Mouse (Mus musculus) liver, embryonic 14.5 days (tissue): ENCODE results near the gene Ppa1. TPM values are rescaled to one million over a fixed set of nuclear protein-coding genes. Genes with fewer than 3 reads are reported as not detected.

ENCODE experiments used
- ATAC-seq: fragments of 200-750 bp; cut with Nextera tagmentation; 2 replicates; pipeline ENCODE4 v1.8.0; 2017; ENCODE audit warnings: moderate number of reproducible peaks, mild to moderate bottlenecking, moderate library complexity; ENCODE audit not compliant: insufficient read depth
- DNase-seq, 3 experiments: peaks; one replicate each; pipeline ENCODE4 v3.0.0-alpha.2; 2012 to 2013; ENCODE audit warnings: low read depth in 3 of 3, low spot score in 3 of 3
- H3K27ac ChIP-seq: fragments of 300-500 bp; sonication (generic); 2 replicates; pipeline ENCODE4 v1.5.1; 2014; ENCODE audit warnings: moderate library complexity, mild to moderate bottlenecking, control low read depth, inconsistent platforms
- H3K27me3 ChIP-seq: fragments of 300-500 bp; sonication (generic); 2 replicates; pipeline ENCODE4 v1.6.1; 2014; ENCODE audit warnings: mild to moderate bottlenecking, low read length, moderate library complexity; ENCODE audit not compliant: control insufficient read depth, insufficient read depth
- H3K36me3 ChIP-seq: fragments of 300-500 bp; sonication (generic); replicated peaks from 2 replicates; pipeline ENCODE4 v1.6.1; 2014; ENCODE audit warnings: low read depth; ENCODE audit not compliant: control insufficient read depth, insufficient read depth
- H3K4me1 ChIP-seq, 2 experiments: fragments of 200-500 bp in 1 of 2; fragments of 300-500 bp in 1 of 2; sonication (generic) in 1 of 2; replicated peaks; 2 replicates each; pipeline ENCODE4 v1.6.1; 2012 to 2014; ENCODE audit warnings: antibody characterized with exemption in 1 of 2, inconsistent platforms in 1 of 2, low read length in 1 of 2; ENCODE audit not compliant: control insufficient read depth in 2 of 2, insufficient read depth in 2 of 2
- H3K4me2 ChIP-seq: fragments of 300-500 bp; sonication (generic); 2 replicates; pipeline ENCODE4 v1.6.1; 2014; ENCODE audit warnings: low read depth, mild to moderate bottlenecking, control low read depth, moderate library complexity
- H3K4me3 ChIP-seq, 2 experiments: fragments of 200-500 bp in 1 of 2; fragments of 300-500 bp in 1 of 2; sonication (generic) in 1 of 2; 2 replicates each; pipeline ENCODE4 v1.5.1; 2012 to 2014; ENCODE audit warnings: low read depth in 2 of 2, low read length in 2 of 2, mild to moderate bottlenecking in 2 of 2, control low read depth in 1 of 2, inconsistent platforms in 1 of 2, moderate library complexity in 1 of 2; ENCODE audit not compliant: insufficient read depth in 1 of 2
- H3K9ac ChIP-seq: fragments of 300-500 bp; sonication (generic); replicated peaks from 2 replicates; pipeline ENCODE4 v1.6.1; 2014; ENCODE audit warnings: mild to moderate bottlenecking, control low read depth, moderate library complexity
- H3K9me3 ChIP-seq: fragments of 300-500 bp; sonication (generic); 2 replicates; pipeline ENCODE4 v1.6.1; 2016; ENCODE audit warnings: low read length, mixed read lengths; ENCODE audit not compliant: control insufficient read depth
- CTCF ChIP-seq: IDR thresholded peaks from 2 replicates; pipeline ENCODE4 v1.5.1; 2016; ENCODE audit warnings: antibody characterized with exemption, low read depth, control low read depth
- EP300 ChIP-seq: IDR thresholded peaks from 2 replicates; pipeline ENCODE4 v1.6.1; 2016; ENCODE audit warnings: antibody characterized with exemption, low read depth
- WGBS: fragments of 180-500 bp; shearing (Covaris S2); extraction: QIAGEN DNeasy Blood & Tissue Kit; methylation state at CpG from one replicate; pipeline ENCODE4 v1.1.7; 2014; ENCODE audit not compliant: insufficient replicate concordance; 5-methylcytosine and 5-hydroxymethylcytosine counted together
- polyA plus RNA-seq, 2 experiments: library from polyadenylated mRNA; depleted of rRNA in 1 of 2; stranded (reverse) in 1 of 2; unstranded in 1 of 2; fragments of >200 nt; fragmentation: Nextera tagmentation in 1 of 2; extraction: Ambion mirVana in 1 of 2; gene quantifications; 2 replicates each; pipeline versions ENCODE4 v1.2.1 to v1.2.3; 2012 to 2014

Gene Ppa1
- polyA plus RNA-seq, 2 experiments: 51.8 to 98.1 TPM

DNA sequence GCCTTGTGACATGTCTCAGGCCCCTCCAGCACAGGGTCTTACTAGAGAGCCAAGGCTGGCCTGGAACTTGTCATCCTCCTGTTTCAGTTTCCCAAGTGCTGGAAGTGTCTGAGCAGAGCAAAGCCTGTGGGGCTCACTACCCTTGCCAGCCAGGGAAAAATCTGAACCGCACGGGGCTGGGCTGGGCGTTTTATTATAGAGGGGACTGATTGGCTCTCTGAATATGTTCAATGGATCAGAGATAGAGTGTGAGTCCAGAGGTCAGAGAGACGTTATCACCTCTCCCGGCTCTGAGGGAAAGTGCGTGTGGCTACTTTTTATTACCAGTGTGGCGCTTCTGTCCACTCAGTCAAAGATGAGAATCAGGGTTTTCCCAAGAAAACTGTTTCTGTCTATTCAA is 1.8 kb upstream of the Ppa1 start:
- Histone ChIP-seq H3K9me3 (no peaks in the 10 kb centered on the region), H3K36me3 (no peaks in the 10 kb centered on the region), H3K4me2 (no peak overlapping the region), H3K9ac (no peak overlapping the region), H3K4me3 (no peak overlapping the region), H3K4me1 (peaks cover 4 to 15% of the 10 kb centered on the region in 2 experiments), H3K27ac (no peak overlapping the region), H3K27me3 (no peaks in the 10 kb centered on the region)
- WGBS: 58% methylated on average over 7 of the region's 7 CpGs
- DNase-seq (no peak), ATAC-seq (no peak)
- no peak for TF ChIP-seq CTCF
- no peak for TF ChIP-seq EP300

DNA sequence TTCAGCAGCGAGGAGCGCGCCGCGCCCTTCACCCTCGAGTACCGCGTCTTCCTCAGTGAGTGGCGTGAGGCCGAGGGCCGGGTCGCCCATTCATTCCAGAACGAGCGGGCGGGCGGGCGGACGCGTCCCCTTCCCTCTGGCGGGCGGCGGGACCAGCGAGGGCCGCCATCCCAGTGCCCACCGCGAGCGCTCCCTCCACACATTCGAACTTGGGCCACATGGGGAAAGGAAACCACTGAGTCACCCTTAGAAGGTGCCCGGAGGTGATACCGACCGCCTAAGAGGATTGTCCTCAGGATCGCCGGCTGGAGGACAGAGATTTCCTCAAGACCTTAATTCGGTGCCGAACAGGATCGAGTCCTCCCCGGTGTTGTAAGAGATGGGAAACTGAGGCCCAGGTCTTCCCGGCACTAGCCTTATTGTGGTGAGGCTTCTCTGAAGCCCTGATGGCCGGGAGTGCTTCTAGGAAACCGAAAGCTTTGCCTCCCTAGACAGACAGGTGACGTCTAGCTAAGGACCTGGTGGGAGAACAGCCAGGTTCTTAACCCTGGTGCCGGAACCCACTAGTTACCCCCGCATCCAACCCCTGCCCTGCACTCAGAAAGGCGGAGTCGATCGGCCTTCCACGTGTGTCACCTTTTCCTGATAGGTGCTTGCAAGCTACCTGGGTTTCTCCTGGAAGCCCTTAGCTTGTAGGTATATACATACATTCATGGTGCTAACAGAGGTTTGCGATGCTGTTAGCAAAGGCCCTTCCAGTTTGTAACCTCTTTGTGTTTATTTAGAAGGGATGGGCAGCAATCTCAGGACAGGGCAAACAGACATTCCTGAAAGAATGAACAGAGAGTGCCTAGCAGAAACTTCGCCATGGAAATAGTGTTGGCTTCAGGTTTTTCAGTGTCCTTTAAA is 639 bp downstream of the Ppa1 start:
- TF ChIP-seq EP300 (peak; percentile 60), CTCF (no peak)
- Histone ChIP-seq H3K27ac (peak overlapping the region; percentile 42), H3K4me3 (peak overlapping the region; percentile 88 to 94), H3K4me1 (peaks cover 4 to 15% of the 10 kb centered on the region in 2 experiments), H3K36me3 (no peaks in the 10 kb centered on the region), H3K27me3 (no peaks in the 10 kb centered on the region), H3K9me3 (no peaks in the 10 kb centered on the region), H3K4me2 (peak overlapping the region; percentile 98), H3K9ac (peak overlapping the region; percentile 84)
- ATAC-seq (peak; percentile 78), DNase-seq (peak; percentile 60 to 69 (median 64))
- WGBS: 1% methylated on average over 45 of the region's 49 CpGs

DNA sequence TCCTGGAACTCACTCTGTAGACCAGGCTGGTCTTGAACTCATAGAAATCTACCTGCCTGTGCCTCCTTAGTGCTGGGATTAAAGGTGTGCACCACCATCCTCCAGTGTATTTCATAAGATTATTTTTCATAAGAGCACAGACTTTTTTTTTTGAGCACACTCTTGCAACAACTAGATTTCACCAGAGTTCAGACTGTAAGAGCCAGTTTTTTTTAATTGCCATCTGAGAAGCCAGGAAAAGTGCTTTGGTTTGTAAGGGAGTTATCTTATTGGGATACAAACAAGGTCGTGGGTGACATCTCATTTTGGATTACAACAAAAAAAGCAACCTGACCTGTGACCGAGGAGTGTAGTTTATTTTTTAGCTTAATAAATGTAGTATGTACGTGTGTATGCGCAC is 5.8 kb downstream of the Ppa1 start:
- Histone ChIP-seq H3K9ac (no peak overlapping the region), H3K36me3 (no peaks in the 10 kb centered on the region), H3K9me3 (no peaks in the 10 kb centered on the region), H3K27ac (no peak overlapping the region), H3K27me3 (no peaks in the 10 kb centered on the region), H3K4me1 (peaks cover 2 to 7% of the 10 kb centered on the region in 2 experiments; a peak in 2 of 4 replicates), H3K4me2 (no peak overlapping the region), H3K4me3 (no peak overlapping the region)
- ATAC-seq (no peak), DNase-seq (no peak)
- TF ChIP-seq EP300 (no peak), CTCF (no peak)
- 71% methylated on average over 4 of the region's 4 CpGs for WGBS

DNA sequence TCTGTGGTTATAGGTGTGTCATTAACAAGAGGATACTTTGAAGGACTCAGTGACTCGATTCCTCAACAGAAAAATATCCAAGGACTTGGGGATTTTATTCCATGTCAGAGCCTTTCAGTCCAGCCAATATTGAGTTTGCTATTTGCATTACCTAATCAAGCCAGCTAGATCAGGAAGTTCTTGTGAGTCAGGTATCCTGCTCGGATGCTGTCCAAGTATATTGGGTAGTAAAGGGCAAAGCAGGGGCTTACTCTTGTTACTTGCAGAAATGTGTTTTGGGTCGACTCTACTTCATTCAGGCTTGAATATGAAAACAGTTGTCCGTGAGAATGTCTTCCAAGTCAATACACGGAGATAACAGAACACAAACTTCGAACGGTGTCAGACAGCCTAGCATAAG is 6.3 kb downstream of the Ppa1 start:
- Histone ChIP-seq H3K36me3 (no peaks in the 10 kb centered on the region), H3K9ac (no peak overlapping the region), H3K4me1 (0 out of 4 replicates have a peak, but pooled peaks cover 0 to 4% of the 10 kb centered on the region in 2 experiments), H3K27ac (no peak overlapping the region), H3K9me3 (no peaks in the 10 kb centered on the region), H3K4me2 (no peak overlapping the region), H3K27me3 (no peaks in the 10 kb centered on the region), H3K4me3 (no peak overlapping the region)
- 70% methylated on average over 7 of the region's 7 CpGs for WGBS
- TF ChIP-seq EP300 (no peak), CTCF (no peak)
- ATAC-seq (no peak), DNase-seq (no peak)

DNA sequence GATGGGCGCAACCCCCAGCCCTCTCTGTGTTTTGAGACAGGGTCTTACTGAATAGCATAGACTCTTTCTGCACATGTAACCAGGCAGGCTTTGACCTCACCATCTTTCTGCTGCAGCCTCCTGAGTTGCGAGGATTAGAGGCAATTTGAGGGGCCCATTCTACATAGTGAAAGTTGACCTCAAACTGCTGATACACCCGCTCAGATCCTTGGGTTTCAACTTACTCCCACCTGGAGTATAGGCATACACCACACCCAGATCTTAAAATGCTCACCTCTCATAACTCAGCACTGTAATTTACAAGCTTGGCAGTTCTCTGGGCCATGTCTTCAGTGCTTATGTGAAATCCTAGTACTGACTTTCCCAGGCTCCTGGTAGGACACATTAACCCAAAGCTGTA is 6.8 kb downstream of the Ppa1 start:
- Histone ChIP-seq H3K4me2 (no peak overlapping the region), H3K27me3 (no peaks in the 10 kb centered on the region), H3K9me3 (no peaks in the 10 kb centered on the region), H3K4me3 (no peak overlapping the region), H3K27ac (no peak overlapping the region), H3K9ac (no peak overlapping the region), H3K36me3 (no peaks in the 10 kb centered on the region), H3K4me1 (0 out of 4 replicates have a peak, but pooled peaks cover 0 to 4% of the 10 kb centered on the region in 2 experiments)
- DNase-seq (no peak), ATAC-seq (no peak)
- TF ChIP-seq CTCF (no peak), EP300 (no peak)
- 71% methylated on average over 3 of the region's 3 CpGs for WGBS
